Mouse (Mus musculus) erythroblast, embryonic 14.5 days (primary cell): ENCODE measurements around the gene Skap2.

Experiments used
- GATA1 ChIP-seq: IDR thresholded peaks from 2 replicates; pipeline ENCODE4 v1.6.1; 2012; ENCODE audit warnings: low read length, inconsistent platforms, mixed read lengths
- TAL1 ChIP-seq: IDR thresholded peaks from 3 replicates; pipeline ENCODE4 v1.6.1; 2012; ENCODE audit warnings: low read length, inconsistent platforms, mixed read lengths

- TF ChIP-seq TAL1 (no peak), GATA1 (no peak)
Observed at GRCm38 (mm10) chr6:52004995-52005394, 7.4 kb downstream of the Skap2 start.
